Mouse (Mus musculus) ovary, postnatal 10 days (tissue): ENCODE results near the gene Fmnl1.
A peak's percentile ranks its signal among the peaks of the same experiment; 100 is the strongest.

Experiments
- DNase-seq: peaks from one replicate; pipeline ENCODE4 v3.0.0; 2022; ENCODE audit warnings: low spot score

Gene Fmnl1

GRCm38 (mm10) chr11:103184891-103185290 is 14.0 kb downstream of the Fmnl1 start:
- DNase-seq = no peak

GRCm38 (mm10) chr11:103192230-103192955 is 21.5 kb downstream of the Fmnl1 start:
- DNase-seq = no peak

- no peak for DNase-seq
Measured at GRCm38 (mm10) chr11:103192956-103193824, 22.3 kb downstream of the Fmnl1 start.

GRCm38 (mm10) chr11:103193825-103194168 is 22.9 kb downstream of the Fmnl1 start:
- DNase-seq = no peak

- no peak for DNase-seq
Measured at GRCm38 (mm10) chr11:103195236-103195635, 24.3 kb downstream of the Fmnl1 start.

GRCm38 (mm10) chr11:103195656-103196055 is 24.7 kb downstream of the Fmnl1 start:
- DNase-seq = no peak

- no peak for DNase-seq
Measured at GRCm38 (mm10) chr11:103197340-103197739, 26.4 kb downstream of the Fmnl1 start.

GRCm38 (mm10) chr11:103198339-103198738 is 27.4 kb downstream of the Fmnl1 start:
- DNase-seq = no peak

GRCm38 (mm10) chr11:103198911-103199803 is 28.2 kb downstream of the Fmnl1 start:
- no peak for DNase-seq

GRCm38 (mm10) chr11:103201664-103202063 is 30.8 kb downstream of the Fmnl1 start:
- peak; percentile 35 for DNase-seq

- no peak for DNase-seq
Measured at GRCm38 (mm10) chr11:103202376-103202775, 31.5 kb downstream of the Fmnl1 start.

GRCm38 (mm10) chr11:103206203-103206602 is 35.3 kb downstream of the Fmnl1 start:
- no peak for DNase-seq

- no peak for DNase-seq
Measured at GRCm38 (mm10) chr11:103208458-103208857, 37.6 kb downstream of the Fmnl1 start, which contains the start of gene 1700023F06Rik. TSS of gene 1700023F06Rik (minus strand) at chr11:103208558.

- no peak for DNase-seq
Measured at GRCm38 (mm10) chr11:103210291-103210690, 39.4 kb downstream of the Fmnl1 start.

GRCm38 (mm10) chr11:103213712-103214111 is 42.8 kb downstream of the Fmnl1 start:
- DNase-seq = no peak

GRCm38 (mm10) chr11:103215355-103215754 is 44.4 kb downstream of the Fmnl1 start:
- no peak for DNase-seq

GRCm38 (mm10) chr11:103217790-103218516 is 47.0 kb downstream of the Fmnl1 start, which contains the start of gene Spata32:
TSS of gene Spata32 (minus strand) at chr11:103218432.
- DNase-seq = no peak

- DNase-seq = no peak
Measured at GRCm38 (mm10) chr11:103218517-103218901, 47.6 kb downstream of the Fmnl1 start.

GRCm38 (mm10) chr11:103219259-103219658 is 48.4 kb downstream of the Fmnl1 start:
- DNase-seq = no peak

- no peak for DNase-seq
Measured at GRCm38 (mm10) chr11:103219995-103220394, 49.1 kb downstream of the Fmnl1 start.

GRCm38 (mm10) chr11:103221437-103221836 is 50.5 kb downstream of the Fmnl1 start:
- no peak for DNase-seq
